8 mouse cellular contexts compared by ENCODE assay signal in the genomic region with DNA sequence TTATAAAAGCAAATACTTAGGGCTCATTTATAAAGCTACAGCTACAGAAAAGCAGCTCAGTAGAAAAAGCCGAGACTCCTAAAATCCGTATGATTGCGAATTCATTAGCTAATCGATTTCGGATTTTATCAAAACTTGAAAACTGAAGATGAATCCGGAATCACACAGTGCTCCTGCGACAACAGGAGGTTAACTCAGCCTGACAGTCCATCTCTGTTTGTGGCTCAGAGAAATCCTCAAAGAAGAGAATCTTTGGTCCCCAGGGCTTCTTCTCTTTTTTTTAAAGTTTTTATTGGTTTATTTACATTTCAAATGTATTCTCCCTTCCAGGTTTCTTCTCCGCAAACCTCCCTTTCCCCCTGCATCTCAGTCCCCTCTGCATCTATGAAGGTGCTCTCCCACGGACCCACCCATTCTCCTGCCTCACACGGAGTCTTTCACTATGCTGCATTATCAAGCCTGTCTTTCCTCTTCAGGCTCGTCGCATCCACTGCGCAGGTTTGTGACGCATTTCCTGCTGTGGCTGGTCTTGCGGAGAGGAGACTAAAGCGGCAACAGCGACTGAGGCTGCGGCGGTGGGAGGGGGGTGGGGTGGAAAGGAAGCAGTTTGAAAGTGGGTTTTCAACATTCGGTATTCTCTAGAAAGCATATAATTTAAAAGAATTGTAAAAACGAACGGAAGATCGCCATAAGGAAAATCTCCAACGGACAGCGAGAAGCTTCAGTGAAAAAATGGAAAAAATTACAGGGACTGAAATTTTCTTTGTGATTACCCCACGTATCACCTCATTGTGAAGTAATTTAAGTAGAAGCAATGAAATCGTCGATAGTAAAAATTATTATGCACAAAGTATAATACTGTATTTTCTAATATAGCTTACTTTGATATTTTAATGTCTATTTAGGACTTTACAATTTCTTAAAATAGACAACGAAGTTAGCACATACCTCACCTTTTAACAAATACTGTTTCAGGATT.
A peak's percentile ranks its signal among the peaks of the same experiment; 100 is the strongest.
DNase-seq lines count a peak whose midpoint lies in the region; ATAC-seq lines count a peak whose summit lies in the region.
"Not testable (repeated sequence)": the region's sequence is repeated elsewhere in the genome, so short reads cannot be mapped to it uniquely, and the experiment has no call there.

No protein-coding gene starts in this region.

- H3K9ac ChIP-seq in forebrain, embryonic 11.5 days (ENCODE audit: low read length); heart, embryonic 15.5 days; kidney, embryonic 16.5 days (replicated peaks; ENCODE audit: low read length); limb, embryonic 11.5 days (ENCODE audit: low read length): not testable (repeated sequence)

- peak; percentile 1 for DNase-seq in CD4-positive, CD25-positive, alpha-beta regulatory T cell, adult 2 months (ENCODE audit: low read depth, low spot score)
- DNase-seq in cerebellum, adult 18-20 months = peak; percentile 58 to 71
- DNase-seq in forebrain, embryonic 11.5 days (ENCODE audit: low spot score) = peak; percentile 76
- peak; percentile 76 for DNase-seq in limb, embryonic 11.5 days (ENCODE audit: low spot score)
- peak; percentile 61 for DNase-seq in mesoderm, embryonic 11.5 days (ENCODE audit: low read depth, low spot score)
- peak; percentile 75 to 78 for DNase-seq in right cerebral cortex, postnatal 10 days (ENCODE audit: low spot score in 2 of 2)

- not testable (repeated sequence) for H3K36me3 ChIP-seq in forebrain, embryonic 11.5 days (ENCODE audit: control insufficient read depth, insufficient read depth, low read length); heart, embryonic 15.5 days; kidney, embryonic 16.5 days (ENCODE audit: insufficient read depth, low read length); limb, embryonic 11.5 days (ENCODE audit: control insufficient read depth, insufficient read depth, low read length)

- ATAC-seq in forebrain, embryonic 11.5 days (replicated peaks; ENCODE audit: low FRiP score) = peak; percentile 95
- ATAC-seq in heart, embryonic 15.5 days (replicated peaks; ENCODE audit: insufficient number of reproducible peaks, insufficient read depth, low FRiP score, low read depth) = 0 out of 2 replicates have a peak, but pooled peaks have one; percentile 66
- ATAC-seq in kidney, embryonic 16.5 days (ENCODE audit: low FRiP score, low TSS enrichment) = peak; percentile 86
- ATAC-seq in limb, embryonic 11.5 days (ENCODE audit: insufficient number of reproducible peaks, low FRiP score, low TSS enrichment, low read depth) = peak; percentile 79

- WGBS in forebrain, embryonic 11.5 days = 30% methylated on average over 29 of the region's 29 CpGs
- whole genome bisulfite sequencing in heart, embryonic 15.5 days = 25% methylated on average over 29 of the region's 29 CpGs
- WGBS in kidney, embryonic 16.5 days = 30% methylated on average over 29 of the region's 29 CpGs
- WGBS in limb, embryonic 11.5 days = 30% methylated on average over 29 of the region's 29 CpGs

- not testable (repeated sequence) for H3K4me1 ChIP-seq in forebrain, embryonic 11.5 days (replicated peaks; ENCODE audit: control insufficient read depth, insufficient read depth, low read length); heart, embryonic 15.5 days (replicated peaks); kidney, embryonic 16.5 days (ENCODE audit: insufficient read depth, low read length); limb, embryonic 11.5 days (ENCODE audit: control insufficient read depth, insufficient read depth, low read length)

- not testable (repeated sequence) for H3K27me3 ChIP-seq in forebrain, embryonic 11.5 days (ENCODE audit: control insufficient read depth, insufficient read depth, low read length); heart, embryonic 15.5 days; kidney, embryonic 16.5 days (ENCODE audit: insufficient read depth, low read length); limb, embryonic 11.5 days (ENCODE audit: control insufficient read depth, insufficient read depth, low read length)

- peak overlapping the region; percentile 39; the same call in 1 of the 2 replicates for H3K4me2 ChIP-seq in forebrain, embryonic 11.5 days (ENCODE audit: low read depth, low read length, severe bottlenecking)
- H3K4me2 ChIP-seq in heart, embryonic 15.5 days = peak overlapping the region; percentile 59
- H3K4me2 ChIP-seq in kidney, embryonic 16.5 days (replicated peaks; ENCODE audit: low read depth, low read length) = peak overlapping the region; percentile 48
- peak overlapping the region; percentile 33 for H3K4me2 ChIP-seq in limb, embryonic 11.5 days (ENCODE audit: low read depth, severe bottlenecking)

- peak overlapping the region; percentile 25 for H3K4me3 ChIP-seq in forebrain, embryonic 11.5 days (ENCODE audit: low read depth, low read length)
- peak overlapping the region; percentile 42 for H3K4me3 ChIP-seq in heart, embryonic 15.5 days
- peak overlapping the region; percentile 35 for H3K4me3 ChIP-seq in kidney, embryonic 16.5 days (ENCODE audit: low read length)
- H3K4me3 ChIP-seq in limb, embryonic 11.5 days (ENCODE audit: low read depth, low read length) = not testable (repeated sequence)

- H3K27ac ChIP-seq in forebrain, embryonic 11.5 days (ENCODE audit: low read depth, low read length); heart, embryonic 15.5 days; kidney, embryonic 16.5 days (ENCODE audit: low read length); limb, embryonic 11.5 days (replicated peaks; ENCODE audit: low read depth, low read length): not testable (repeated sequence)

- H3K9me3 ChIP-seq in forebrain, embryonic 11.5 days (ENCODE audit: control insufficient read depth, low read length); heart, embryonic 15.5 days (replicated peaks); kidney, embryonic 16.5 days (ENCODE audit: low read length); limb, embryonic 11.5 days (ENCODE audit: control insufficient read depth, low read length): not testable (repeated sequence)

Comparison
In these comparisons a context has a peak if more than half of its experiments do, and no peak if none do; other contexts are left out.
1. DNase-seq: peak in every context shown above with its lines; median percentile 76 in right cerebral cortex, postnatal 10 days; 76 in forebrain, embryonic 11.5 days; 76 in limb, embryonic 11.5 days; 64 in cerebellum, adult 18-20 months; 61 in mesoderm, embryonic 11.5 days; 1 in CD4-positive, CD25-positive, alpha-beta regulatory T cell, adult 2 months.